Mouse (Mus musculus) gonadal fat pad, adult 2 months (tissue): ENCODE measurements around the gene Tnr. TPM values are rescaled to one million over a fixed set of nuclear protein-coding genes. Genes with fewer than 3 reads are reported as not detected.
A peak's percentile ranks its signal among the peaks of the same experiment; 100 is the strongest.

Experiments used
- DNase-seq: peaks from one replicate; pipeline ENCODE4 v3.0.0-alpha.2; 2012; ENCODE audit warnings: low read depth
- polyA plus RNA-seq: library from polyadenylated mRNA; depleted of rRNA; stranded (reverse); fragments of >200 nt; gene quantifications from 2 replicates; pipeline ENCODE4 v1.2.3, GENCODE M21; 2012

The Tnr gene
- polyA plus RNA-seq, 1 experiment: 0.08 TPM

DNA sequence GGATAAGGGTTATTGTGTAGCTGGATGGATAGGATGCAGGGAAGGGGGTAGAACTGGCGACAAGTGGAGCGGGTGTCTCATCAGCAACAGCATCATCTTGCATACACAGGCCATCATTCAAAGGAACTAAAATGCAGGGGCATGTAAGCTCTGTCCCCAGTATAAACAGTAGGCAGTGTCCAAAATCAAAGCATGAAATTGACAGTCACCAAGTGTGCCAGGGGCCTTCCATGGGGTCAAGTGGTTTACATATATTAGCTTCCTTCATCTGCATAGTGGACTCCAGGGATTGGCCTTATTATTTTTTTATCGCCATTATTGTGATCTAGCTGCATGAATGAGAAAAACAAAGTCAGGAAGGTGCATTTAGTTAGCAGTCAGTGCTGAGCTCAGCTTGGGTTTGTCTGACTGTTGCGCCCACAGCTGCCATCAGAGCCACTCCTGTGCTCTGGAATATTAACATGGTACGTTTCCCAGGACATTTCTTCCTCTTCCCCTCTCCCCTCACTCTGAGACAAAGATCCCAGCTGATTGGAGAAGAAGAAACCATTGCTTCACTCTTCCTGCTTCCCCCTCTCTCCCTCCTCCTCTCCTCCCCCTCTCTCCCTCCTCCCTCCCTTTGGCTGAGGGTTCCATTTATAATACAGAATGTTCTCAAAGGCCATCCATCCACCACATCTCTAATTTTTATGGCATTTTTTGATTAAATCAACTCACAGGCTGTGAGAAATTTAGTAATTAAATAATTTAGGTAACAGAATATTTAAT is 106.4 kb downstream of the Tnr start:
- DNase-seq: no peak

DNA sequence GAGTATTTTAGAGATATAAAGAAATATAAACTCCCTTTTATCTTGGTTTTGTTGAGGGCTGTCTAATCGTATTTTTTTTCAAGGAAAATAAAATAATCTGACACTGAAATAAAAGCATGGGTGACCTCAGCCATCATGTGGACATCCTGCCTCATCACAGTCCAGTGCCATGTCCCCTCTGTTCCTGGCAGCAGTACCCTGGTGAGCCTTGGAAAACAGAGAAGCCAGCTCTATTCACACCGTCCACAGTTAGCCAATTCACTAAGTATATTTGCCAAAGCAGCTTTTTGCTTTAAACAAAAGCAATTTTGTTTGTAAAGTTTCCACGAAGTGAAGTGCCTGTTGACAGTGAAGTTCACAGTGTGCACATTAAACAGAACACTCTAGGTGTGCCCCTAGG is 109.0 kb downstream of the Tnr start:
- no peak for DNase-seq

DNA sequence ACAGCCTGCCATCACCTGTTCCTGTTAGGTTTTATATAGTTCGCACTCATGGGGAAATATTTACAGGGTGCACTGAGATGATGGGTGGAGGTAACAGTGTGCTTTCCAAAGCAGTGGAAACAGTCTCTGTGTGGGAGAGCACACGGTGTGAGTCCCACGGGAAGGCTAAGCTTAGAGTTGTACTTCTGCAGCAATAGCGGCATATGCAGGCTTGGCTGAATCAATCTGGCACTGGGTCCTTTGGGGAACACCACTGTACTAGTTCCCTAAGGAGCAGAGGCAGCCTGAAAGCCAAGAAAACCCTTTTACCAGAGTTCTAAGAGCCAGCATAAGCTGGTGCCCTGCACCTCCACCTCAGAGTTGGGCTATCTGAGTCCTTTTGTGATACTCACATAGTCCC is 115.8 kb downstream of the Tnr start:
- no peak for DNase-seq

DNA sequence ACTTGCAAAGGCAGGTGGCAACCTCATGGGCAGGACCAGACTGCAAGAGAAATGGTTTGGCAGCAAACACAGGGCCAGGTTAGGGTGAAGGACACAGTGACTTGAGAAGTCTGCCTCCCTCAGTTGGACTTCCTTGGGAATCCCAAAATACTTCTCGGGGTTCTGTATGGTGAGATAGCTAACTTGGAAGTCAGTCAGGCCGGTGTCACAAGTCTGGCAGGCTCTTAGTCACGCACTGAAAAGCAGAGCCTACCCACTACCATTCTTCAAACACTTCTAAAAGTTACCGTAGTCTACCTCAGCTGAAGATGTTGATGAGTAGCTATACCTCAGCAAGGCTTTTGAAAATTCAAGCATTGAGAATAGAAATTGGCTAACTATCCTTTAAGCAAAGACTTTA is 122.2 kb downstream of the Tnr start:
- DNase-seq: no peak

DNA sequence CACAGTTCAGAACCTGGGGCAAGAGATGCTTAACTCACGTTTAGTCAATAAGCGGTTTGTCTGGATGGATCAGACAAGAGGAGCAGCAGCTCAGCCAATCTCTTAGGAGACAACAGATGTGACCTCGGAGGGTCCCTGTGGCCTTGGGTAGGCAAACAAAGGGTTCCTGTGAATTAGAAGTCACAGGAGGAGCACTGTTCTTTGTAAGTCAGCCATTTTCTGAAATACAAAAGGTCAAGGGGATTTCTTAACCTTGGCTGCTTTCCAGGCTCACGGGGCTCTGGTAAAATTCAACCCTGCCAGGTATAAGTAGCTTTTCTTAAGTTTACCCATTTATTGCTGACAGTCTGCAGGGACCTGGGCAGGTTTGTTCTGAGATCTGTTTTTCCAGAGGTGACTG is 126.9 kb downstream of the Tnr start:
- DNase-seq: no peak

DNA sequence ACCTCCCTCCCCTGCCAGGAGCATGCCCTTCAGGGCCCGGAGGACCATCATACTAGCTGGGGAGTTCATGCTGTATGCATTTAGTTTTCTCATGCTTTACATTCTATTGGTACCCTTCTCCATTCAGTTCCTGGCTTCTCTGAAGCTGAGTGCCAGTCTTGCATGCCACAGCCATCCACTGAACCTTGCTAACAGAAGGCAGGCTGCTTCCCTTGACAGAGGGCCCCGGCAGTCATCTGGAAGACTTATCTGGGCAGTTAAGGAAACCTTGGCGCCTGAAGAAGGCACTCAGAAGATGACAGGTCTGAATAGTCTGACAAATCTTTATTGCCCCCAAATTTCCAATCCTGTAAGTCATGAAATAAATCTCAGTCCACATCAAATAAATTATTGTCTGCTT is 131.7 kb downstream of the Tnr start:
- DNase-seq: no peak

DNA sequence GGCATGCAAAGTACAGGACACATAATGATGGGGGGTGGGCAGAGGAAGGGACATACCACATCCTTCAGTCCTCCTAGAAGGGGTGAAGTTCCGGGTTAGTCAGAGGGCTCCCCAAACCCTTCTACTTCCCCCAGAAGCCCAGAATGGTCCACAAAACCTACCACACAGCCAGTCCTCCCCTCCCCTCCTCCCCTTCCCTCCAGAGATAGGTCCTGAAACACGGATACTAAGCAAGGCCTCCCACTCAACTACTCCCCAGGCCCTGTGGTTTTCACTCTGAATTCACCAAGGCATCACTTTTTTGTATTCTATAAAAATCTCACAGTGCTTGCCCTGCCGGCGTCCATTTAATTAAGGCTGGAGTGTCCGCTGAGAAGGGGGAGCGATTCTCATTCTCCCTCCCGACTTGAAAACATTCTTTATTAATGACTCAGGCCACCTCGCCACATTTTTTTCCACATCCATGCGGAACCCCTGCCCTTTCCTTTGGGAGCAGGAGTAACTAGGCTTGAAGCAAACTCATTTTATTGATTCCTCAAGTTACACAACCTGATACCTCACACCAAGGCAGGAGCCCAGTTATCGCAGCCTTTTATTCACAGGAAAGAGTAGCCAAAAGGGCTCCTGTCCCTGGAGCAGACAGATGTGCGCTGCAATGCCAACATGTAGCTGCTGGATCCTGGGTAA is 134.4 kb downstream of the Tnr start:
- no peak for DNase-seq

DNA sequence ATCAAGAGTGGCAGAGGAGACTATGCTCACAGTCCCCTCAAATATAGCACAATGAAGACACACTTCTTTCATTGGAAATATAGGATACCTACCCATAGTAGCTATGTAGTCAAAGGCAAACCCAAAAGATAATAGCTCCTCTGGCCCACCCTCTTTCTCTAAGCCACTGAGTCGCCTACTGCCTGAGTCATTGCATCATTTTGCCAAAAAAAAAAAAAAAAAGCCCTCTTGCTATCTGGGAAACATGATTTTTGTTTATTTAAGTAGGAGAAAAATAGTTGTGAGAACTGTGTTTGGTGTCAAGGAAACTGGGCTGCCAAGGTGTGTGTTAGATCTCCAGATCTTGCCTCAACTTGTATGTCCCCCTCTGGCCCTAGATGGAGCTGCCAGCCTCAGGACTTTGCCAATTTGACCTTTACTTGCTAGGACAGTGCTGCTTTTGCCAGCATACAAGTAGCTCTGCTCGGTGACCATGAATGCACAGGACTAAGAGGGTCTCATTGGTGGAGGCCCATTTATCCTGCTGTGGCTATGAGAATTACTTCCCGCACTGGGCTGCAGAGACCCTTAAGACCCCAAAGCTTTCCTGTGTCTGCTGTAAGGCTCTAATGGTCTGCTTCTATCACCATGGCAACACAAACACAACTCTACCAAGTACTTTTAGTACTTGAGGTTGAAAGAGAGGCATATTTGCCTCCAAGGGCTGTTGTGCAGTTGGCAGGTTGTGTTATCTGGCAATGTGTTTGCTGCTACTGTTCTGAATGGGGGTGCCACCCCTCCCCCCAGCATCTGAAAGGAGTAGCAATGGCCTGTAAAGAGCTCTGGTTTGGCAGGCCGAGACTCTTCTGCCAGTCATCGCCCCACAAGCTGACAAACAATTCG is 137.3 kb downstream of the Tnr start:
- no peak for DNase-seq

DNA sequence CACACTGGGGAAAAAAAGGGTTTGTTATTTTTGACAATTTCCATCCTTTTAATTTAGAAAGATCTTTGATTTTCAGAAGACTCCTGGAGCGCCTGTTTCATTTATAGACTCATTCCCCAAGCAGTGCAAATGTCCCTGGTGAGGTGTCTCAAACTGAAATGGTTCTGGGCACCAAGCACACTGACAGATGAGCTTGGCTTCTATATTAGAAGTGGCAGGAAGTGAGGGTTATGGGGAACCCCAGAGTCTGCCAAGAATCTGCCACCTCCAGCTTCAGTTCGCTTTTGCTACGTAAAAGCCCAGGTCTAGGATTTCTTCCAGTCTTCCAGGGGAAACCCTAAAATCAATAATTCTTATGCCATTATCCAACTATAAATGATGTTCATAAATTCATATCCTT is 140.9 kb downstream of the Tnr start:
- DNase-seq: no peak

DNA sequence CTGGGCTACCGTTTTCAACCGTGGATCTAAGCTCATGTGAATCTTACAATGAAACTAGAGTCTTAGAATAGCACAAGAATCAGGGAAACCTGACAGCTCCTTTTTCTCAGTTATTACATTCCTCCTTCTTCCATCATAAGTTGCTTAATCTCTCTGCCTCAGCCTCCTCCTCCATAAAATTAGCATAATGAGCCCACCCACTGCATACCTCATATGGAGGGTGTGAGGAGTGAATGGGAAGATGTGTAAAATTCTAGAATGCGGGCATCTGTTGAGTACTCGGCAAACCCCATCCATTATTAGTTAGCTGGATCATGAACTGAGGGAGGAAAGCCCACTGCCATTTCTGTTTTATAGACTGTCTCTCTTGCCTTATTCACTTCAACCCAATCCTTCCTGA is 141.4 kb downstream of the Tnr start:
- no peak for DNase-seq

DNA sequence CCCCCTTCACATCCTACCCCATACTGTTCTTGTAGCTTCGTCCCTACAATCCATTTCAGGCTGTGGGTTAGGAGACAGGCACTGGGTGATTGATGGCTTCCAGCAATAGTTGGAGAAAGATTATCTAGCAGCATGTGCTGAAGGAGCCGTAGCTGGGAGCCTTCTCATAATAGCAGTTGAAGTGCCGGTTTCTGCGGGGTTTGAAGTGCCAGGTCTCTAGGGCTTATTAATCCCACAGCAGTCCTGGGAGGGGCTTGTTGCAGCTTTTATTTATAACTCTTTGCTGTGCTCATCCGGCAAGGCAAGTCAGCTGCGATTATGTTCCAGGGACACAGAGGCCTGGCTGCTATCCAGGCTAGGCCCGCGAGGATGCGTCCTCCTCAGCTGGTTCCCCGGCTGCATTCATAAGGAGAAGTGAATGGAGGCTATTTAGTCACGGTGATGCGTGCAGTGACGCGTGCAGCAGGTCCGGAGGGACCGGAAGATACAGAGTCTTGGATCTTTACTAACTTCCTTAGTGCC is 147.1 kb downstream of the Tnr start:
- DNase-seq: no peak

DNA sequence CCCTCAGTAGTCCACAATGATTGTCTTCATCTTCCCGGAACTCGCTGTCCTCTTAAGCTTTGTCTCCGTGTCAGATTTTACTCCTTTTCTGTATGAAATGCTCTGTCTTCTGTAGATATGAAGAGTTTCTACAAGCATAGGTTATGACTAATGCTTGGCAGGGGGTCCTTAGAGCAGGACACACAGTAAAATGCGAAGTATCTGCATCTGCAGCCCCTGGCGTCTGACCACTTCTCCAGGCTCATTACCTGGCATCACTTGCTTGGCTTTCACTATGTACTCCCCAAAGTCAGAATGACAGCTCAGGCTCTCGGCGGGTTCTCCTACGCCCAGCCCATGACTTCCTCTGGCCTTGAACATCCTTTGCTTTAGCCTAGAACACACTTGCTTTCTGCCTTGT is 147.6 kb downstream of the Tnr start:
- DNase-seq: no peak

DNA sequence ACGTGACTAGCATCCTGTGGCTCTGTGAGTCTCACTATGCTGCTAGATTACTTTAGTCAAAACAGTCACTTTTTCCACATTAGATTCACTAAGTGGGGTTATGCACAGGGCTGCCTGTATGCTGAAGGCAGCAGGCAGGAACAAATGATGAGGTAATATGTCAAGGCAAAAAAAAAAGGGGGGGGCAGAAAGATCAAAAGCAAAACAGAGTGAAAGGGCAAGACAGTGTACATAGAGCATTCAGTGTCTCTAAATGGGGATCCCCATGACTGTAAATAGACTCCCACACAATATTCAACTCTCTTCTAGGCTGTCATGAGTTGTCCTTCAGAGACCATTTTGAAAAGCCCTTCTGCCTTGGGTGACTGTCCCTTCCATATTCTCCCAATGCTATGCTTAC is 150.7 kb downstream of the Tnr start:
- no peak for DNase-seq

DNA sequence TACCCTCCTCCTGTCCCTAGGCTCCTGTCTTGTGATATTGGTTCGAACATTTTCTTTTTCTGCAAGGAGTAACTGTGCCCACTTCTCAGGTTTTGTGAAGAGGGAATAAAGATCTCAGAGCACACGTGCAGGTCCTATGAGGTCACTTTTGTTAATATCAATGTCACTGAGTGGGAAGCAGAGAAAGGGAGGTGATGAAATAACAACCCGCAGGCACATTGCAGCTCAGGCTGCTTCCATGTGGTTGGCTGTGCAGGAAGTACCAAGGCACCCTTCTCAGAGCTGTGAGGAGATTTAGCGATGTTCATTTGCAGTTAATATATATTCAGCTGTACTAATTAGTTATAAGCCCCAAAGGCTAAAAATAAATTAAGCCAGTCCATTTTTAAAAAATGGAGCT is 151.9 kb downstream of the Tnr start:
- DNase-seq: no peak

DNA sequence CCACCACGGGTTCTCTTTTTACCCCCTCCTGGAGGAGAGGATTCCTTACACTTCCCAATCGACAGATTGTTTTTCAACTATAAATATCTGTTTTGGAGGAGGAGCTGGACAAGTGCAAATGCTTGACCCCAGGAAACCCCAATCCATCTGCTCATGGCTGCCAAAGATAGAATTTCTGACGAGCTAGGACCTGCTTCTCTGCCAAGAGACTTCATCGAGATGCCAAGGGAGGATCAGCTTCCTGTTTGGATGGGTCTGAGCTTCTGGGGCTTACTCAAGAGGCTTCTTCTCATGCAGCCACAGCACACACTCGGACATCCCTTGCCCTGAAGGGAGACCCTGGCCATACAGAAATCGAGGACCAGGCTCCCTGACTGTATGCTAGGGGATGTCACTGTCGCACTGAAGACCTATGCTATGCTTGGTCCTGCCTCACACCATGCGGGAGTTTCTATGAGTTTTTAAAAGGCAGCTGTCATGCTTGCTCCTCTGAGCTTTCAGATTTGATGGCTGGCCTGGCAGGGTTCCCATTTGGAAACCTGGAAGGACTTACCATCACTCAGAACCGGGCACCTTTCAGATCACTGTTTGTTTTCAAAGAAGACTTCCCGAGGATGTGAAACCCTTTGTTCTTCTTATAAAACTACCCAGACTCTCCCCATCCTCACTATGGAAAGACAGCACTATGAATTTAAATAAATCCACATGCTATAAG is 154.8 kb downstream of the Tnr start:
- DNase-seq: no peak

DNA sequence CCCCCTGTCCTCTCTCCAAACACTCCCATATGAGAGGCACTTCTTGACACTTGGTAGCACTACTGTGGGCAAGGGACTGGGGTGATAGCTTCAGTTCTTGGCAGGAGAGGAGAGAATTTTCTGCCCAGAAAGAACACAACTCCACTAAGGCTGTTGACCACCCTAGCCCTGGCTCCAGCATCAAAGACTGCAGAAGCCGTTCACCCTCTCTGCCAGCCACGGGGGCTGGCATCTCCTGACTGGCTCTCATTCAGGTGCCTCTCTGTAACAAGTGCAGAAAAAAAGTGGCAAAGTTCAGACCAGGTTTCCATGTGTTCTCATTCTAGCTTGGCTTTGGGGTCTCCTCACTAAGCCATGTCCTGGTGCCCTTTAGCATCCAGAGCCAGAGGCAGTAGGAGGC is 157.7 kb downstream of the Tnr start:
- no peak for DNase-seq

DNA sequence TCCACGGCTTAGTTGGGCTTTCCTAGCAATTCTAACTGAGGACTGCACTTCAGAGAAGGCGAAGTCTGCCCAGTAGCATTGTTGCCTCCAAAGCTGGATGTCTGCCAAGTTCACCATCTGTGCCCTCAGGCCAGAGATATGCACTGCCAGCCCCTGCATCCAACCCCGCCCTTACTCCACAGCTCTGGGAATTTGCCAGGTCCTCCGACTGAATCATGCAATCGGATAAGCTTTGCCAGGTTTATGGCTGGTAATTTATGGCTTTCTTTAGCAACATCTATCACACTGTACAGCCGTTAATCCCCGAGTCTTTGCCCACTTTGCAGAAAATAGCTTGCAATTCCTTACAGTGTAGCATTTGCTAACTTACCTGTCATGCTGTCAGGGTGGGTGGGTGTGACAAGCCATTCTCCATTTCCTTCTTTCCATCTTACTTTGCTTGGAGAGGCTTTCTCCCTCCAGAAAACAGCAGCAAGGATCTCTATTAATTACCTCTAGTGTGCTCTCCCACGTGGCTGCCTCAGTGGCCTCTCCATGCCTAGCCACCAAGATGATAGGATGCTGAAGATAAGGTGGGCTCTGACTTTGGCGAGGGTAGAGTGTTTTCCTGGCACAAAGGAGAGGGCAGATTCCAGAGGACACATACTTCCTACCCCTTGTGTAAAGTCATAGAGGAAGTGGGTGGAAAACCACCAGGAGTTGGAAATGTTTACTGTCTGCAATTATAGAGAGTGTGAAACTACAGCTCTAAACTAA is 163.1 kb downstream of the Tnr start:
- DNase-seq: peak; percentile 77

DNA sequence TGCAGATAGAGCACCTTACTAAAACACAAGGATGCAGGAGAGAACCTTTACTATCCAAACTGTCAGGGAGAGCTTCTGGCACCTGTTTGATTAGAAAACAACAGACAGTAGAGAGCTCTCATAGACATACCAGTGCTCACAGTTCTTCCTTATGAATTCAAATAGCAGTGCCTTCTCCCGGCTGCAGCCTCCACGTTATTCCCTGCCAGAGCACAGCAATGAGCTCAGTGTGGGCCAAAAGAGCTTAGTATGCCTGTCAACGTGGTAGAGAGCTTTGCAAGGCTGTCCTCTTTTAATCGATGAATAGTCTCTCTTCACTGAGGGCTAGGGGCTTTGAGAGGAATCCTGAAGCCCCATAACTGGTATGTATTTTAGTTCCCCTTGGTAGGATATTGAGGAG is 173.1 kb downstream of the Tnr start:
- no peak for DNase-seq

DNA sequence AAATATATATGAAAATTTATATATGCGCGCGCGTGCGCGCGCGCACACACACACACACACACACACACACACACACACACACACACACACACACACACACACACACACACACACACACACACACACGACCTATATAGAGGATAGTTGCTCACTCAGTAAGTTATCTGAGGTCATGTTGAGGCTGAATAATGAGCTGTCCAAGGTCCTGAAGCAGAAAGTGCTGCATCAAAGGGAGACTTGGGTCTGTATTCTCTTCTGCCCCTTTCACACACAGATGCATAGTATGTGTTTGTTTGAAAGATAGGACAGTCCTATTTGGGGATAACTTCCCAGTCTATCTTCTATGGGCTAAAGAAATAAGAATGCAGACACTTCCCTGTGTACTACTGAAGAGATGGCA is 178.5 kb downstream of the Tnr start:
- no peak for DNase-seq

DNA sequence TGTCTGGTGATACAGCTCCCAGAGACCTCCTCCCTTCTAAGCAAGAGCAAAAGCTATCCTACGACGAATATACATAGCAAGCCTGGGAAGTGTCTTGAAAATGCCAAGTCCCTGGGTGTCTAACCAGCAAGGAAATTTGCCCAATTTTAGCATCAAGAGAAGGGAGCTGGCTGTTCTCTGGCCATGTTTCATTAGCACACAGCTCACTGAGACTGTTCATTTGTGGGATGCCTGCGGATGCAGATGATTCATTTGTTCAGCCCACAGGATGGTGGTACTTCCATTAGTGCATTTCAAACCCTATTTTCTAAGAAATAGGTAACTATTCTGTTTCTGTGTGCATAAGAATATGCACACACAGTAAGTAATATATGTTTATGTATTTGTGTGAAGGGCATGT is 181.4 kb downstream of the Tnr start:
- no peak for DNase-seq

DNA sequence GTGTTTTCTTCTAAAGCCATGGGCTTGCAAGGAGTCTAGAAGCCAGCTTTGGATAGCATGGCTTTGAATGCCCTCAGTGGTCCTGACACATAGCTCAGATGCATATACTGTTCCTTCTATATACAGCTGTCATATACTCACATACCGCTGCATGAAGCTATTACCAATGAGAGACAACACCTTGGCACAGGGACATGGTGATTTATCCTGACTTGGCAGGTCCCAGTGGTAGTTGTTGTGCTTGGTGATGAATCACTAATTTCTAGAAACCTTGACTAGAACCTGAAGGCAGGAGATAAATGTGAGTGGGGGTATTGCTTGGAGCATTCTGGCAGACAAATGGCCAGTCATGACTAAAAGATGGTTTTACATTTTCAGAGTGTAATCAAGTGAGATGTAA is 192.7 kb downstream of the Tnr start:
- peak; percentile 50 for DNase-seq
